Mouse (Mus musculus): Measurements from ENCODE around the gene Gm12258. TPM values are rescaled to one million over a fixed set of nuclear protein-coding genes. Genes with fewer than 3 reads are reported as not detected.
"Not testable (repeated sequence)": the region's sequence is repeated elsewhere in the genome, so short reads cannot be mapped to it uniquely, and the experiment has no call there.

Gm12258 gene
- total and polyA plus RNA-seq, 3 experiments = 1.4 to 3.1 (median 1.6) TPM

GRCm38 (mm10) chr11:58829764-58830163 is 17.2 kb upstream of the Gm12258 start:
- Histone ChIP-seq H3K36me3 (replicated peaks in 1 of 2; ENCODE audit: control insufficient read depth in 1 of 2, insufficient read depth in 1 of 2, low read length in 1 of 2) (no peaks in the 10 kb centered on the region), H3K9ac (ENCODE audit: insufficient read depth, low read depth) (no peak overlapping the region), H3K4me3 (replicated peaks in 1 of 3; ENCODE audit: low read depth in 2 of 3, low read length in 2 of 3, poor library complexity in 1 of 3) (no peak overlapping the region), H3K9me3 (replicated peaks; ENCODE audit: low read length) (no peaks in the 10 kb centered on the region), H3K27me3 (replicated peaks) (peaks cover 19% of the 10 kb centered on the region), H3K27ac (ENCODE audit: insufficient read depth, low read depth) (no peak overlapping the region), H3K4me1 (ENCODE audit: control insufficient read depth in 1 of 2, insufficient read depth in 2 of 2) (peaks cover 2 to 5% of the 10 kb centered on the region in 2 experiments; a peak in 2 of 4 replicates), H3K79me2 (replicated peaks; ENCODE audit: control insufficient read depth, extremely low read depth, insufficient read depth, poor library complexity, severe bottlenecking) (no peaks in the 10 kb centered on the region), H3K4me2 (ENCODE audit: insufficient read depth, low read depth, poor library complexity, severe bottlenecking) (no peak overlapping the region)
- in situ Hi-C loops (cut with MboI; ENCODE audit: low pct_ligation_motif_present, low pct_unique_long_range_greater_than_20kb, low sequenced_read_pairs) = no loop called here
- no peak for DNase-seq (ENCODE audit: extremely low read depth)
- TF ChIP-seq MAFK (IDR thresholded peaks at IDR 0.05; ENCODE audit: insufficient replicate concordance, low read length) (0 out of 2 replicates have a peak, but pooled peaks have one; percentile 37), SMC3 (IDR thresholded peaks at IDR 0.05; ENCODE audit: low read depth, low read length) (no peak)
- dilution Hi-C loops (cut with MboI; ENCODE audit: extremely low pct_ligation_motif_present, extremely low pct_unique_long_range_greater_than_20kb, low sequenced_read_pairs) = no loop called here

GRCm38 (mm10) chr11:58832541-58832940 is 14.4 kb upstream of the Gm12258 start:
- in situ Hi-C loops (cut with MboI; ENCODE audit: low pct_ligation_motif_present, low pct_unique_long_range_greater_than_20kb, low sequenced_read_pairs); H3K9me3 ChIP-seq (replicated peaks; ENCODE audit: low read length); DNase-seq (ENCODE audit: extremely low read depth); H3K9ac ChIP-seq (ENCODE audit: insufficient read depth, low read depth); H3K79me2 ChIP-seq (replicated peaks; ENCODE audit: control insufficient read depth, extremely low read depth, insufficient read depth, poor library complexity, severe bottlenecking); H3K4me2 ChIP-seq (ENCODE audit: insufficient read depth, low read depth, poor library complexity, severe bottlenecking); H3K4me1 ChIP-seq (ENCODE audit: control insufficient read depth in 1 of 2, insufficient read depth in 2 of 2); H3K27ac ChIP-seq (ENCODE audit: insufficient read depth, low read depth); dilution Hi-C loops (cut with MboI; ENCODE audit: extremely low pct_ligation_motif_present, extremely low pct_unique_long_range_greater_than_20kb, low sequenced_read_pairs); H3K36me3 ChIP-seq (replicated peaks in 1 of 2; ENCODE audit: control insufficient read depth in 1 of 2, insufficient read depth in 1 of 2, low read length in 1 of 2); H3K4me3 ChIP-seq (replicated peaks in 1 of 3; ENCODE audit: low read depth in 2 of 3, low read length in 2 of 3, poor library complexity in 1 of 3): not testable (repeated sequence)
- peaks cover 22% of the 10 kb centered on the region for H3K27me3 ChIP-seq (replicated peaks)

GRCm38 (mm10) chr11:58838951-58839350 is 8.0 kb upstream of the Gm12258 start, which contains the start of gene Olfr311:
Olfr311 (plus strand) TSS chr11:58839251.
- dilution Hi-C loops (cut with MboI; ENCODE audit: extremely low pct_ligation_motif_present, extremely low pct_unique_long_range_greater_than_20kb, low sequenced_read_pairs); H3K79me2 ChIP-seq (replicated peaks; ENCODE audit: control insufficient read depth, extremely low read depth, insufficient read depth, poor library complexity, severe bottlenecking); H3K27ac ChIP-seq (ENCODE audit: insufficient read depth, low read depth); H3K4me1 ChIP-seq (ENCODE audit: control insufficient read depth in 1 of 2, insufficient read depth in 2 of 2); H3K9me3 ChIP-seq (replicated peaks; ENCODE audit: low read length); H3K4me2 ChIP-seq (ENCODE audit: insufficient read depth, low read depth, poor library complexity, severe bottlenecking); H3K4me3 ChIP-seq (replicated peaks in 1 of 3; ENCODE audit: low read depth in 2 of 3, low read length in 2 of 3, poor library complexity in 1 of 3); H3K9ac ChIP-seq (ENCODE audit: insufficient read depth, low read depth); DNase-seq (ENCODE audit: extremely low read depth); H3K36me3 ChIP-seq (replicated peaks in 1 of 2; ENCODE audit: control insufficient read depth in 1 of 2, insufficient read depth in 1 of 2, low read length in 1 of 2); in situ Hi-C loops (cut with MboI; ENCODE audit: low pct_ligation_motif_present, low pct_unique_long_range_greater_than_20kb, low sequenced_read_pairs): not testable (repeated sequence)
- H3K27me3 ChIP-seq (replicated peaks) = peaks cover 28% of the 10 kb centered on the region

- TF ChIP-seq MAFK (IDR thresholded peaks at IDR 0.05; ENCODE audit: insufficient replicate concordance, low read length) = no peak
- TF ChIP-seq KAT2A (IDR thresholded peaks at IDR 0.05; ENCODE audit: insufficient replicate concordance, low read length) = no peak
- TF ChIP-seq ZMIZ1 (IDR thresholded peaks at IDR 0.05; ENCODE audit: low read depth, low read length) = no peak
- TF ChIP-seq IRF4 (IDR thresholded peaks at IDR 0.05; ENCODE audit: low read depth, low read length) = no peak
- no peak for TF ChIP-seq RAD21 (IDR thresholded peaks at IDR 0.05; ENCODE audit: low read depth, low read length)
- no peak for TF ChIP-seq CHD2 (IDR thresholded peaks at IDR 0.05; ENCODE audit: low read length)
- no peak for TF ChIP-seq MAZ (IDR thresholded peaks at IDR 0.05; ENCODE audit: low read depth, low read length)
- TF ChIP-seq JUND (conservative IDR thresholded peaks at IDR 0.05; ENCODE audit: low read depth, low read length) = no peak
- TF ChIP-seq HCFC1 (IDR thresholded peaks at IDR 0.05; ENCODE audit: low read depth, low read length) = no peak
- no peak for TF ChIP-seq NRF1 (IDR thresholded peaks at IDR 0.05; ENCODE audit: low read depth, low read length)
- TF ChIP-seq GABPA (IDR thresholded peaks at IDR 0.05; ENCODE audit: insufficient replicate concordance, low read depth, low read length) = no peak
- no peak for TF ChIP-seq CTCF (conservative IDR thresholded peaks at IDR 0.05 in 1 of 2, IDR thresholded peaks at IDR 0.05 in 1 of 2; ENCODE audit: low read depth in 2 of 2, low read length in 2 of 2)
- peaks cover 10% of the 10 kb centered on the region for H3K9me3 ChIP-seq (replicated peaks; ENCODE audit: low read length)
- peak overlapping the region; percentile 93 for H3K4me2 ChIP-seq (ENCODE audit: insufficient read depth, low read depth, poor library complexity, severe bottlenecking)
- no peak overlapping the region for H3K27ac ChIP-seq (ENCODE audit: insufficient read depth, low read depth)
- no peak for DNase-seq (ENCODE audit: extremely low read depth)
- peak overlapping the region; percentile 89 for H3K9ac ChIP-seq (ENCODE audit: insufficient read depth, low read depth)
- H3K4me3 ChIP-seq (replicated peaks in 1 of 3; ENCODE audit: low read depth in 2 of 3, low read length in 2 of 3, poor library complexity in 1 of 3) = peak overlapping the region; percentile 81 to 93 (median 91)
- peaks cover 0 to 16% of the 10 kb centered on the region in 2 experiments; a peak in 3 of 4 replicates for H3K4me1 ChIP-seq (ENCODE audit: control insufficient read depth in 1 of 2, insufficient read depth in 2 of 2)
- H3K79me2 ChIP-seq (replicated peaks; ENCODE audit: control insufficient read depth, extremely low read depth, insufficient read depth, poor library complexity, severe bottlenecking) = no peaks in the 10 kb centered on the region
- H3K27me3 ChIP-seq (replicated peaks) = peaks cover 4% of the 10 kb centered on the region
- dilution Hi-C loops (cut with MboI; ENCODE audit: extremely low pct_ligation_motif_present, extremely low pct_unique_long_range_greater_than_20kb, low sequenced_read_pairs) (no loop called here), in situ Hi-C loops (cut with MboI; ENCODE audit: low pct_ligation_motif_present, low pct_unique_long_range_greater_than_20kb, low sequenced_read_pairs) (no loop called here)
- peaks cover 17 to 35% of the 10 kb centered on the region in 2 experiments for H3K36me3 ChIP-seq (replicated peaks in 1 of 2; ENCODE audit: control insufficient read depth in 1 of 2, insufficient read depth in 1 of 2, low read length in 1 of 2)
Observed at GRCm38 (mm10) chr11:58847636-58848035, 678 bp downstream of the Gm12258 start.

Data from CH12.LX (cell line).